Mouse (Mus musculus) frontal cortex, postnatal 25 days (tissue): ENCODE measurements around the gene Olfr1047.
"Not testable (repeated sequence)": the region's sequence is repeated elsewhere in the genome, so short reads cannot be mapped to it uniquely, and the experiment has no call there.

Experiments used
- DNase-seq, 2 experiments: peaks; one replicate each; pipeline ENCODE4 v3.0.0; 2022; ENCODE audit warnings: low spot score in 2 of 2

The Olfr1047 gene

GRCm38 (mm10) chr2:86231301-86231700, at the start of gene Olfr1047:
Gene Olfr1047, minus strand, starts transcription at chr2:86231401.
- DNase-seq: no peak

GRCm38 (mm10) chr2:86278988-86279387, 47.8 kb upstream of the Olfr1047 start, which contains the start of gene Olfr1051:
Gene Olfr1051, minus strand, starts transcription at chr2:86279088.
- DNase-seq: not testable (repeated sequence)

GRCm38 (mm10) chr2:86258228-86258627, 27.0 kb upstream of the Olfr1047 start, which contains the start of gene Olfr1049:
Gene Olfr1049, minus strand, starts transcription at chr2:86258328.
- not testable (repeated sequence) for DNase-seq

GRCm38 (mm10) chr2:86240189-86240588, 9.0 kb upstream of the Olfr1047 start, which contains the start of gene Olfr1048:
Gene Olfr1048, minus strand, starts transcription at chr2:86240289.
- DNase-seq: no peak

GRCm38 (mm10) chr2:86219214-86219613, 12.0 kb downstream of the Olfr1047 start, which contains the start of gene Olfr1046:
Gene Olfr1046, minus strand, starts transcription at chr2:86219314.
- no peak for DNase-seq

- DNase-seq: no peak
These were observed 28.3 kb downstream of the Olfr1047 start, which contains the start of gene Olfr1045 for GRCm38 (mm10) chr2:86202909-86203308. Gene Olfr1045, minus strand, starts transcription at chr2:86203009.

- no peak for DNase-seq
These were observed 35.3 kb downstream of the Olfr1047 start for GRCm38 (mm10) chr2:86195863-86196262.

GRCm38 (mm10) chr2:86185583-86185982, 45.6 kb downstream of the Olfr1047 start, which contains the start of gene Olfr52:
Gene Olfr52, minus strand, starts transcription at chr2:86185683.
- DNase-seq: no peak

- no peak for DNase-seq
These were observed 51.3 kb downstream of the Olfr1047 start for GRCm38 (mm10) chr2:86179950-86180349.

- no peak for DNase-seq
These were observed 53.5 kb downstream of the Olfr1047 start, which contains the start of gene Olfr1044 for GRCm38 (mm10) chr2:86177720-86178119. Gene Olfr1044, minus strand, starts transcription at chr2:86177820.
